Mouse (Mus musculus) layer of hippocampus, adult 2 months (tissue): ENCODE data around the gene Ehd4. TPM values are rescaled to one million over a fixed set of nuclear protein-coding genes. Genes with fewer than 3 reads are reported as not detected.

ENCODE experiments used
- DNase-seq, 2 experiments: peaks; one replicate each; pipeline ENCODE4 v3.0.0; 2022; ENCODE audit warnings: low spot score in 2 of 2
- H3K27ac ChIP-seq: fragments of 200-600 bp; 2 replicates; pipeline ENCODE4 v1.8.1; 2022
- H3K4me3 ChIP-seq: fragments of 200-600 bp; 2 replicates; pipeline ENCODE4 v1.8.1; 2022; ENCODE audit warnings: mild to moderate bottlenecking
- CTCF ChIP-seq: fragments of 200-600 bp; conservative IDR thresholded peaks from 2 replicates; pipeline ENCODE4 v1.8.1; 2022; ENCODE audit warnings: antibody characterized with exemption, mild to moderate bottlenecking, moderate library complexity
- total RNA-seq, 2 experiments: library from RNA; stranded (reverse); gene quantifications; 2 replicates each; pipeline ENCODE4 v1.2.3; 2021

The Ehd4 gene
- total RNA-seq, 2 experiments from 2014 or later = 5.4 to 7.6 TPM

GRCm38 (mm10) chr2:120049632-120050274, 104.7 kb downstream of the Ehd4 start:
- DNase-seq = no peak
- no peak overlapping the region for H3K27ac ChIP-seq
- H3K4me3 ChIP-seq = no peak overlapping the region
- peak; percentile 69 for TF ChIP-seq CTCF

- H3K4me3 ChIP-seq = no peak overlapping the region
- no peak for TF ChIP-seq CTCF
- DNase-seq = no peak
- no peak overlapping the region for H3K27ac ChIP-seq
Measured at GRCm38 (mm10) chr2:120048173-120048572, 106.2 kb downstream of the Ehd4 start.

- DNase-seq = peak; percentile 27 to 43
- H3K4me3 ChIP-seq = no peak overlapping the region
- no peak overlapping the region for H3K27ac ChIP-seq
- no peak for TF ChIP-seq CTCF
Measured at GRCm38 (mm10) chr2:120046486-120047310, 107.7 kb downstream of the Ehd4 start.

GRCm38 (mm10) chr2:120044676-120045075, 109.7 kb downstream of the Ehd4 start:
- TF ChIP-seq CTCF = no peak
- no peak overlapping the region for H3K27ac ChIP-seq
- no peak overlapping the region for H3K4me3 ChIP-seq
- DNase-seq = no peak

GRCm38 (mm10) chr2:120044101-120044603, 110.3 kb downstream of the Ehd4 start:
- no peak overlapping the region for H3K4me3 ChIP-seq
- TF ChIP-seq CTCF = no peak
- no peak for DNase-seq
- H3K27ac ChIP-seq = no peak overlapping the region

- TF ChIP-seq CTCF = no peak
- Histone ChIP-seq H3K27ac (no peak overlapping the region), H3K4me3 (no peak overlapping the region)
- no peak for DNase-seq
Measured at GRCm38 (mm10) chr2:120040991-120041390, 113.4 kb downstream of the Ehd4 start.

Other genes starting within 250 kb of the Ehd4 start
- gene Mapkbp1, start 181.9 kb downstream of the Ehd4 start, total RNA-seq = 10 to 100 TPM; 43.7 to 45.6 TPM
- 1 to 10 TPM; 5.5 to 6.6 TPM for gene Jmjd7, start 127.1 kb downstream of the Ehd4 start, total RNA-seq
- 1 to 10 TPM; 1.1 to 2.4 TPM for gene Gm28042, start 127.1 kb downstream of the Ehd4 start, total RNA-seq
- 1 to 10 TPM; 3.8 to 6.4 TPM for gene Pla2g4b, start 121.2 kb downstream of the Ehd4 start, total RNA-seq
- gene Pla2g4e, start 90.7 kb upstream of the Ehd4 start, total RNA-seq = 10 to 100 TPM; 11.9 to 12.1 TPM
- not detected for gene Pla2g4d, start 134.6 kb upstream of the Ehd4 start, total RNA-seq
- not detected for gene Pla2g4f, start 159.6 kb upstream of the Ehd4 start, total RNA-seq
- 10 to 100 TPM; 69.0 to 80.5 TPM for gene Vps39, start 198.5 kb upstream of the Ehd4 start, total RNA-seq
- gene Ganc, start 249.3 kb upstream of the Ehd4 start, total RNA-seq = 10 to 100 TPM; 12.6 to 14.8 TPM
- gene Tmem87a, start 249.5 kb upstream of the Ehd4 start, total RNA-seq = 10 to 100 TPM; 41.0 to 43.4 TPM